Mouse (Mus musculus) left cerebral cortex, postnatal 25 days (tissue): ENCODE results near the gene D6Wsu163e. TPM values are rescaled to one million over a fixed set of nuclear protein-coding genes. Genes with fewer than 3 reads are reported as not detected.

Experiments
- DNase-seq, 2 experiments: peaks; one replicate each; pipeline ENCODE4 v3.0.0; 2022; ENCODE audit warnings: low spot score in 2 of 2, mixed read lengths in 1 of 2
- intact Hi-C: fragments of 180-260 bp; cut with DNase I; formaldehyde crosslinking; loops from one replicate; pipeline ENCODE4 v1.15.1; 2025
- total RNA-seq, 2 experiments: library from RNA; stranded (reverse); gene quantifications; 2 replicates each; pipeline ENCODE4 v1.2.3; 2021

The D6Wsu163e gene
- total RNA-seq, 2 experiments from 2014 or later, result 42.8 to 44.5 TPM

GRCm38 (mm10) chr6:126995494-126995893, 55.7 kb downstream of the D6Wsu163e start:
- no peak for DNase-seq
- intact Hi-C loops, result no loop called here

- intact Hi-C loops, result no loop called here
- DNase-seq, result no peak
Measured at GRCm38 (mm10) chr6:126996399-126996798, 56.6 kb downstream of the D6Wsu163e start.

GRCm38 (mm10) chr6:127005646-127006045, 65.9 kb downstream of the D6Wsu163e start:
- intact Hi-C loops, result no loop called here
- DNase-seq, result no peak

GRCm38 (mm10) chr6:127006551-127006950, 66.8 kb downstream of the D6Wsu163e start:
- DNase-seq, result no peak
- intact Hi-C loops, result no loop called here

GRCm38 (mm10) chr6:127010021-127010420, 70.3 kb downstream of the D6Wsu163e start:
- intact Hi-C loops, result no loop called here
- DNase-seq, result no peak

GRCm38 (mm10) chr6:127011947-127012535, 72.3 kb downstream of the D6Wsu163e start:
- no peak for DNase-seq
- intact Hi-C loops, result no loop called here

- intact Hi-C loops, result no loop called here
- DNase-seq, result no peak
Measured at GRCm38 (mm10) chr6:127014906-127015770, 75.4 kb downstream of the D6Wsu163e start, which contains the start of gene Fgf6. Gene Fgf6 (plus strand): TSS chr6:127015586.

GRCm38 (mm10) chr6:127019254-127019653, 79.5 kb downstream of the D6Wsu163e start:
- intact Hi-C loops, result no loop called here
- DNase-seq, result no peak

- intact Hi-C loops, result no loop called here
- DNase-seq, result no peak
Measured at GRCm38 (mm10) chr6:127020431-127020830, 80.7 kb downstream of the D6Wsu163e start.

- no peak for DNase-seq
- intact Hi-C loops, result loop anchor here (5.0 kb wide), 1 partner anchor 73 kb away; no protein-coding TSS in a partner anchor
Measured at GRCm38 (mm10) chr6:127024836-127025235, 85.1 kb downstream of the D6Wsu163e start.

Other genes starting within 250 kb of the D6Wsu163e start
- gene Kcna6, start 199.3 kb upstream of the D6Wsu163e start, total RNA-seq, result 10 to 100 TPM; 67.8 to 68.1 TPM
- 100 to 1,000 TPM; 151 to 158 TPM for gene Ndufa9, start 90.8 kb upstream of the D6Wsu163e start, total RNA-seq
- gene Akap3, start 86.9 kb upstream of the D6Wsu163e start, total RNA-seq, result under 1 TPM in 1 of 2 experiments, not detected in 1; 0.21 TPM
- under 1 TPM; 0.43 to 0.48 TPM for gene Dyrk4, start 18.1 kb upstream of the D6Wsu163e start, total RNA-seq
- 1 to 10 TPM; 2.5 to 3.1 TPM for gene Rad51ap1, start 375 bp upstream of the D6Wsu163e start, total RNA-seq
- not detected for gene Fgf6, start 75.6 kb downstream of the D6Wsu163e start, total RNA-seq
- under 1 TPM; 0.32 to 0.71 TPM for gene Fgf23, start 132.9 kb downstream of the D6Wsu163e start, total RNA-seq
- gene Tigar, start 169.6 kb downstream of the D6Wsu163e start, total RNA-seq, result 10 to 100 TPM; 23.6 to 25.9 TPM
- gene Ccnd2, start 212.2 kb downstream of the D6Wsu163e start, total RNA-seq, result 10 to 100 TPM; 97.7 to 97.9 TPM